Mouse (Mus musculus): Measurements from ENCODE around the gene Chuk.

Chuk gene

DNA sequence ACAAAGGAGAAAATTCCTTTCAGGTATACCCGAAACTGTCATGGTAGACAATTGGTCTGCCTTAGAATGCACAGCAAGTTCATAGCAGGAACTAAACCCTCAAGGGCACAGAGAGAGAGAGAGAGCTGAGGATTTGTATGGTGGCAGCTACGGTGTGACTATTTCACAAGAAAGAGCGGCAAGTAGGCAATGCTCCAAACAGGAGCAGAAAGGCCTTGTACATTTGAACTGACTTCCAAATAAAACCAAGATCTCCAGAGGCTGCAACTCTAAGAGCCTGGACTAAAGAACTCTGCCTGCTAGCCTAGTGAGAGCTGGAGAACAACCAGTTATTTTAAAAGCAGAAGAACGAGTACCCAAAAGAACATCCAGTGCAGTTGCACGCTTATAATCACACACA is 65.2 kb downstream of the Chuk start:
- DNase-seq (ENCODE audit: low spot score) = peak; percentile 82

- DNase-seq (ENCODE audit: low spot score) = no peak
These were observed 73.9 kb downstream of the Chuk start for GRCm38 (mm10) chr19:44033396-44033795.

GRCm38 (mm10) chr19:44032046-44032744 is 75.1 kb downstream of the Chuk start:
- no peak for DNase-seq (ENCODE audit: low spot score)

- DNase-seq (ENCODE audit: low spot score) = no peak
These were observed 77.3 kb downstream of the Chuk start for GRCm38 (mm10) chr19:44030024-44030423.

- DNase-seq (ENCODE audit: low spot score) = no peak
These were observed 78.3 kb downstream of the Chuk start, which contains the start of gene Cyp2c23 for GRCm38 (mm10) chr19:44028972-44029371. Cyp2c23 (minus strand) TSS chr19:44029208.

DNA sequence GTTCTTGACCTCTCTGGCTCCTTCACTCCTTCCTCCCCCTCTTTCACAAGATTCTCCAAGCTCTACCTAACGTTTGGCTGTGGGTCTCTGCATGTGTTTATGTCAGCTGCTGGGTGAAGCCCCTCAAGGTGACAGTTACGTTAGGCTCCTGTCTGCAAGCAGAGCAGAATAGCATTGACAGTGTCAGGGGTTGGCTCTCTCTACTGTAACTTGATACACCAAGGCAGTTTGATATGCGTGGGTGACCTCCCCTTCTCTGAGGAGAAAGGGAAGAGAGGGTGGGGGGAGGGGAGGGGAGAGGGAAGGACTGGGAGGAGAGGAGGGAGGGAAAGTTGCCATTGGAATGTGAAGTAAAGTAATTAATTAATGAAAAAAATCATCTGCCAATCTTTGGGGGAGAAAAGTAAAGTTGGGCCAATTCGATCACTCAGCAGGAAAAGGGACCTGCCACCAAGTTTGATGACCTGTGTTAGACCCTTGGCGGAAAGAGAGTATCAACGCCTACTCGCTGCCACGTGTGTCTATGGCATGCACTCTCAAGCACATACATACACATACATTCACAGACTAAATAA is 80.2 kb downstream of the Chuk start:
- DNase-seq (ENCODE audit: low spot score) = no peak

GRCm38 (mm10) chr19:44024921-44025585 is 82.2 kb downstream of the Chuk start:
- no peak for DNase-seq (ENCODE audit: low spot score)

All from adipocyte (in vitro differentiated cells).